Mouse (Mus musculus): ENCODE data around the gene Ndufaf7. TPM values are rescaled to one million over a fixed set of nuclear protein-coding genes. Genes with fewer than 3 reads are reported as not detected.

Gene Ndufaf7
- polyA plus RNA-seq, 1 experiment from 2014 or later: 40.6 TPM

DNA sequence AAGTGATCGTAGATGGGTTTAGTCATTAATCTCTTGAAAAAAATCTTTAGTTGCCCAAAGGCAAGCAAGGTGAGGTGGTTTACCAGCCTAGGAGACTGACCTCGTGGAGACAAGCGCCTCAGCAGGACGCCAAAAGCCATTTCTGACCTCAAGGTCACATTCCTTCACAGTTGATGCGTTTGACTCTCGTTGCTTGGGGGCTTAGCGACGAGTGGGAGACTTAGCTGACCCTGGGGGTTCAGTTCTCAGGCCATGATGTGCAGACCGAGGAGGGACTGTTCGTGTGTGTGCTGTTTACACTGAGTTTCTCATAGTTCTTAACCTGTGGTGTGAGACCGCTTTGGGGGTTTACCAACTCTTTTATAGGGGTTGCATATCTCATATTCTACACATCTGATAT, 5.6 kb downstream of the Ndufaf7 start:
- H3K4me1 ChIP-seq (replicated peaks; ENCODE audit: control insufficient read depth, insufficient read depth): no peaks in the 10 kb centered on the region
- H3K9me3 ChIP-seq (ENCODE audit: control insufficient read depth, low read length): no peaks in the 10 kb centered on the region
- H3K4me3 ChIP-seq (ENCODE audit: low read depth, low read length): no peak overlapping the region
- H3K9ac ChIP-seq (ENCODE audit: low read length): no peak overlapping the region
- DNase-seq (ENCODE audit: low spot score) (no peak), ATAC-seq (ENCODE audit: low FRiP score, low TSS enrichment) (no peak)
- H3K4me2 ChIP-seq (replicated peaks; ENCODE audit: low read depth): no peak overlapping the region
- WGBS: 44% methylated on average over 11 of the region's 11 CpGs
- no peak overlapping the region for H3K27ac ChIP-seq (replicated peaks)
- H3K36me3 ChIP-seq (ENCODE audit: control insufficient read depth, insufficient read depth, low read length): peaks cover 3% of the 10 kb centered on the region; the same call in 1 of the 2 replicates
- H3K27me3 ChIP-seq (ENCODE audit: control insufficient read depth, insufficient read depth, low read length): no peaks in the 10 kb centered on the region
- no peak for TF ChIP-seq CTCF (IDR thresholded peaks at IDR 0.05; ENCODE audit: low read depth)
- no peak for TF ChIP-seq EP300 (optimal IDR thresholded peaks at IDR 0.05)

DNA sequence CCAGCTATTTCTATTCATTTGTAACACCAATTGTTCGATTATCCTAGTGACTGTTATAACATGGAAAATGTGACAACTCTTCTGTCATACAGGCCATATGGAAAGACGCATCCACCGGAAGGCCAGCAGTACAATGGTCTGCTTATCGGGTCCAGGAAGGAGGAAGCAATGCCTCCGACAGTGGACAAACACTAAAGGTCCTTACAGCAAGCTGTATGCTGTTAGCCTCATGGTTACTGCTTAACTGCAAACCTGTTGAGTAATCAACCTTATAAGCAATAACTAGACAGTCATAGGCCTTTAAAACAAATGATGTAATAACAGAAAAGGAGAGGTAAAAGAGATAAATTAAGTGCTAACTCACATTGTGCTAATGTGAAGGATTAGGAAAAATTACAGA, 14.3 kb downstream of the Ndufaf7 start:
- H3K4me1 ChIP-seq (replicated peaks; ENCODE audit: control insufficient read depth, insufficient read depth): no peaks in the 10 kb centered on the region
- DNase-seq (ENCODE audit: low spot score) (no peak), ATAC-seq (ENCODE audit: low FRiP score, low TSS enrichment) (no peak)
- no peaks in the 10 kb centered on the region for H3K27me3 ChIP-seq (ENCODE audit: control insufficient read depth, insufficient read depth, low read length)
- no peaks in the 10 kb centered on the region for H3K9me3 ChIP-seq (ENCODE audit: control insufficient read depth, low read length)
- no peak overlapping the region for H3K27ac ChIP-seq (replicated peaks)
- no peak overlapping the region for H3K9ac ChIP-seq (ENCODE audit: low read length)
- peaks cover 20% of the 10 kb centered on the region; the same call in 1 of the 2 replicates for H3K36me3 ChIP-seq (ENCODE audit: control insufficient read depth, insufficient read depth, low read length)
- H3K4me2 ChIP-seq (replicated peaks; ENCODE audit: low read depth): no peak overlapping the region
- no peak for TF ChIP-seq EP300 (optimal IDR thresholded peaks at IDR 0.05)
- no peak for TF ChIP-seq CTCF (IDR thresholded peaks at IDR 0.05; ENCODE audit: low read depth)
- no peak overlapping the region for H3K4me3 ChIP-seq (ENCODE audit: low read depth, low read length)
- WGBS: 95% methylated on average over 5 of the region's 5 CpGs

- TF ChIP-seq CTCF (IDR thresholded peaks at IDR 0.05; ENCODE audit: low read depth) (no peak), EP300 (optimal IDR thresholded peaks at IDR 0.05) (no peak)
- H3K9me3 ChIP-seq (ENCODE audit: control insufficient read depth, low read length): no peaks in the 10 kb centered on the region
- DNase-seq (ENCODE audit: low spot score) (no peak), ATAC-seq (ENCODE audit: low FRiP score, low TSS enrichment) (no peak)
- 85% methylated on average over 5 of the region's 5 CpGs for WGBS
- no peaks in the 10 kb centered on the region for H3K27me3 ChIP-seq (ENCODE audit: control insufficient read depth, insufficient read depth, low read length)
- H3K4me1 ChIP-seq (replicated peaks; ENCODE audit: control insufficient read depth, insufficient read depth): no peaks in the 10 kb centered on the region
- no peak overlapping the region for H3K4me3 ChIP-seq (ENCODE audit: low read depth, low read length)
- H3K4me2 ChIP-seq (replicated peaks; ENCODE audit: low read depth): no peak overlapping the region
- H3K27ac ChIP-seq (replicated peaks): no peak overlapping the region
- H3K36me3 ChIP-seq (ENCODE audit: control insufficient read depth, insufficient read depth, low read length): peaks cover 17% of the 10 kb centered on the region; the same call in 1 of the 2 replicates
- H3K9ac ChIP-seq (ENCODE audit: low read length): no peak overlapping the region
Measured at GRCm38 (mm10) chr17:78952070-78952469, 15.1 kb downstream of the Ndufaf7 start.

DNA sequence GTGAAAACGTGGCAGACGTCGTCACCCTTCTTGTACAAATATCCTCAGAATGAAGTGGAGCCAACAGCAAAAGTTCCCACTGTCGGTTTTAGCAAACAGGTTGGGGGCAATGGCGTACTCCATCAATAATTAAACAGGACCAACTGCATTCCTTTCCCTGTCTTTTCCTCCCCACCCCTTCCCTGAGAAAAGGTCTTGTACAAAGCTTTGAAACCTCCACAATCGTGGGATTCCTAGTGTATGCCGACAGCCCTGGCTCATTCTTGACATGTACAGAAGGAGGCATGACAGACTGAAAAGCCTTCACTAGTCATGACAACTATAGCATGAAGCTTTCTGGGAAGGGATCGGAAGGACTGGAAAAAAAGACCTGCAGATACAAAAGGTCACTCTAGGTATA, 16.3 kb downstream of the Ndufaf7 start:
- H3K4me3 ChIP-seq (ENCODE audit: low read depth, low read length): no peak overlapping the region
- no peaks in the 10 kb centered on the region for H3K4me1 ChIP-seq (replicated peaks; ENCODE audit: control insufficient read depth, insufficient read depth)
- H3K9ac ChIP-seq (ENCODE audit: low read length): no peak overlapping the region
- peaks cover 18% of the 10 kb centered on the region; the same call in 1 of the 2 replicates for H3K36me3 ChIP-seq (ENCODE audit: control insufficient read depth, insufficient read depth, low read length)
- 62% methylated on average over 8 of the region's 8 CpGs for WGBS
- no peaks in the 10 kb centered on the region for H3K27me3 ChIP-seq (ENCODE audit: control insufficient read depth, insufficient read depth, low read length)
- no peak for ATAC-seq (ENCODE audit: low FRiP score, low TSS enrichment)
- DNase-seq (ENCODE audit: low spot score): no peak
- no peak overlapping the region for H3K27ac ChIP-seq (replicated peaks)
- TF ChIP-seq CTCF (IDR thresholded peaks at IDR 0.05; ENCODE audit: low read depth) (no peak), EP300 (optimal IDR thresholded peaks at IDR 0.05) (no peak)
- no peaks in the 10 kb centered on the region for H3K9me3 ChIP-seq (ENCODE audit: control insufficient read depth, low read length)
- H3K4me2 ChIP-seq (replicated peaks; ENCODE audit: low read depth): no peak overlapping the region

DNA sequence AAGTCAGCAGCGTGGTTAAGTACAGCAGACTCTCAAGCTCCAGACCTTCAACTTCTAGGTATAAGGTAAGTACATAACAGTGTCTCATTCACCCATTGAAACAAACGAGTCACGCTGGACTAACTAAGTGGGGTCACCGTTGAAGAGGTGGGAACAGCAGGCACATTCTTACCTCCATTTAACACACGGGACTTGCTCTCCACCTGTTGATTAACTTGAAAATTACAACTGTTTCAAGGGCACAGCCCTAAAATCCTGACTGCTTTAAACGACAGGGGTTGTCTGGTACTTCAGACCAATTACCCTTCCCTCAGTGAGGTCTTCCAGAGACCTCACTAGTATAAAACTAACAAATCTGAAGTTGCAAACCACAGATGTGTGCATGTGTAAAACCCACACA, 22.5 kb downstream of the Ndufaf7 start:
- no peaks in the 10 kb centered on the region for H3K27me3 ChIP-seq (ENCODE audit: control insufficient read depth, insufficient read depth, low read length)
- H3K4me2 ChIP-seq (replicated peaks; ENCODE audit: low read depth): no peak overlapping the region
- H3K4me3 ChIP-seq (ENCODE audit: low read depth, low read length): no peak overlapping the region
- H3K9me3 ChIP-seq (ENCODE audit: control insufficient read depth, low read length): no peaks in the 10 kb centered on the region
- DNase-seq (ENCODE audit: low spot score) (no peak), ATAC-seq (ENCODE audit: low FRiP score, low TSS enrichment) (no peak)
- TF ChIP-seq EP300 (optimal IDR thresholded peaks at IDR 0.05) (no peak), CTCF (IDR thresholded peaks at IDR 0.05; ENCODE audit: low read depth) (no peak)
- H3K4me1 ChIP-seq (replicated peaks; ENCODE audit: control insufficient read depth, insufficient read depth): no peaks in the 10 kb centered on the region
- H3K27ac ChIP-seq (replicated peaks): no peak overlapping the region
- no peak overlapping the region for H3K9ac ChIP-seq (ENCODE audit: low read length)
- peaks cover 23% of the 10 kb centered on the region; the same call in 1 of the 2 replicates for H3K36me3 ChIP-seq (ENCODE audit: control insufficient read depth, insufficient read depth, low read length)
- WGBS: 80% methylated on average over 6 of the region's 6 CpGs

- no peak overlapping the region for H3K27ac ChIP-seq (replicated peaks)
- ATAC-seq (ENCODE audit: low FRiP score, low TSS enrichment) (no peak), DNase-seq (ENCODE audit: low spot score) (no peak)
- peaks cover 13% of the 10 kb centered on the region; the same call in 1 of the 2 replicates for H3K36me3 ChIP-seq (ENCODE audit: control insufficient read depth, insufficient read depth, low read length)
- no peak overlapping the region for H3K4me2 ChIP-seq (replicated peaks; ENCODE audit: low read depth)
- no peak overlapping the region for H3K4me3 ChIP-seq (ENCODE audit: low read depth, low read length)
- H3K9me3 ChIP-seq (ENCODE audit: control insufficient read depth, low read length): no peaks in the 10 kb centered on the region
- TF ChIP-seq EP300 (optimal IDR thresholded peaks at IDR 0.05) (no peak), CTCF (IDR thresholded peaks at IDR 0.05; ENCODE audit: low read depth) (no peak)
- no peaks in the 10 kb centered on the region for H3K27me3 ChIP-seq (ENCODE audit: control insufficient read depth, insufficient read depth, low read length)
- no peaks in the 10 kb centered on the region for H3K4me1 ChIP-seq (replicated peaks; ENCODE audit: control insufficient read depth, insufficient read depth)
- H3K9ac ChIP-seq (ENCODE audit: low read length): no peak overlapping the region
- 74% methylated on average over 1 of the region's 1 CpGs for WGBS
Measured at GRCm38 (mm10) chr17:78964387-78964786, 27.5 kb downstream of the Ndufaf7 start.
